Mouse (Mus musculus): ENCODE data around the gene Fcer1a.
"Not testable (repeated sequence)": the region's sequence is repeated elsewhere in the genome, so short reads cannot be mapped to it uniquely, and the experiment has no call there.

Gene Fcer1a

DNA sequence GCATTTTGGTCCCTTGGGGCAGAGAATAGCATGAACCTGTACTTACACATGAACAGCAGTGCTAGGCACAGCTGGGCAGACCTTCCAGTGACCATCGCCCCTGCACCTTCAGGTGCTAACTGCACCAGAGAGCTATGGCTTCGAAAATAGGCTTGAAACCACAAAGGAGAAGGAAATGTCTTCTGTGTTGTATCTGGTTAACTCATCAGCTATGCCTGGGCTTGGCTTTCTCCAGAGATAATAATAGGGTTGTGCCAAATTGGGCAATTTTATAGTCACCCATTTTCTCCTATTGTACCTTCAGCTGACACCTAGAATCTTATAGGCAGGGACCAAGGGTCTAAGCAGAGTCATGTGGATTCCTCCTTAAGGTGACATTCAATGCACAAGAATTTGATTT lies at the start of gene Fcer1a:
Fcer1a (minus strand) TSS at position 134 of the 400 bp plus-strand sequence.
- DNase-seq (ENCODE audit: low read depth, low spot score): no peak

- DNase-seq (ENCODE audit: low read depth, low spot score): no peak
Measured at GRCm38 (mm10) chr1:173265701-173266100, 38.7 kb upstream of the Fcer1a start, which contains the start of gene Olfr418. TSS of gene Olfr418 (plus strand) at chr1:173266001.

GRCm38 (mm10) chr1:173249888-173250287 lies 22.9 kb upstream of the Fcer1a start:
- DNase-seq (ENCODE audit: low read depth, low spot score): no peak

GRCm38 (mm10) chr1:173237004-173237403 lies 10.0 kb upstream of the Fcer1a start:
- DNase-seq (ENCODE audit: low read depth, low spot score): not testable (repeated sequence)

GRCm38 (mm10) chr1:173216481-173216880 lies 10.5 kb downstream of the Fcer1a start:
- no peak for DNase-seq (ENCODE audit: low read depth, low spot score)

DNA sequence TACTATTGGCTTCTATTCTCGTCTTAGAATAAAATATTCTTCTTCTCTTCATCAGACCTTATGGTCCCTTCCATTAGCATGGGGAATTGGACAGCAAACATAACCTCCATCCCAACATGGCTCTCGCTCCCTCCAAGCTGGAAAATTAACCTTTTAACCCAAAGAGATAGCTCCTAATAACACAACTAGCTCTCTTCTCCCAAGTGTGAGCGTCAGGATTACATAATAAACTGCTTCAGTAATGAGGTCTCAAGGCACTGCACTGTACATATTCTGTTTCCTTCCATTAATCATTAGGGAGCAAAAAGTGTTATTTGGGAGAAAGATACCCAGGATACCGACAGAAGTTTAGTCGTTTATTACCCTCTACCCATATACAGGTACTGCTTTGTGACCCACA lies 14.9 kb downstream of the Fcer1a start, which contains the start of gene Olfr1404:
Olfr1404 (plus strand) TSS at position 301 of the 400 bp plus-strand sequence.
- DNase-seq (ENCODE audit: low read depth, low spot score): no peak

- DNase-seq (ENCODE audit: low read depth, low spot score): no peak
Measured at GRCm38 (mm10) chr1:173197508-173197907, 29.5 kb downstream of the Fcer1a start, which contains the start of gene Olfr218. TSS of gene Olfr218 (plus strand) at chr1:173197808.

GRCm38 (mm10) chr1:173196359-173196758 lies 30.7 kb downstream of the Fcer1a start:
- no peak for DNase-seq (ENCODE audit: low read depth, low spot score)

DNA sequence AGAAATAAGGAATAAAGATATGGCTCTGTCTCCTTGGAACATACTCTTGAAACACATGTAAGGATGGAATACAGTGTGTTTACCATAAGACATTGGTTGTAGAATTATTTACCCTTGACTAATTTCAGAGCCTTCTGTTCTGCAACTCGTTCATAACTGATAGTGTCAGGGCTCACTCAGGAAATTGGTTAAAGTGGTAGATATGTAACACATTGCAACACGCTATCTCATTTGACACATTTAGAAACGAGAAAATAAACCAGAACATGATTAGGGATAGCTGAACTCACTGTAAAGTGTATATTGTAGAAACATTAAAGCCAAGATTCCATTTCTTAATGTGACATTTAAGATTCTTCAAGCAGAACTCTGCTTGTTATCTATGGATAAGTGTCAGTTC lies 35.0 kb downstream of the Fcer1a start:
- DNase-seq (ENCODE audit: low read depth, low spot score): no peak

DNA sequence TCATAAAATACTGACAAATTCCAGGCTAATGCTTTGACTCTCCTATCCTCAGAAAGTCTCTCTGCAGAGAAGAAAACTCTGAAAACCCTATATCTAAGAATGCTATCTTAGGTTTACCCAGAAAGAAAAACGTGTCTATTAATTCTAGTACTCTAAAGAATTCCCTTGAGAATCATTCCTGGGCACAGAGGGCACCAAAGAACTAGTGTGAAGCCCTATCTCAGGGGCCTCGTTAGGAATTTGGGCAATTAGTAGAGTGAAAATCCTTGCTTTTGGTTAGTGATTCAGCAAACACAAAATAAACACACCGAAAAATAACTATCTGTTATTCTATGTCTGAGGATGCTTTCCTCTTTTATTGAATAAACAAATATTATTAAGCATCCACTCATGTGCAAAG lies 36.5 kb downstream of the Fcer1a start, which contains the start of gene Olfr1406:
Olfr1406 (minus strand) TSS at position 101 of the 400 bp plus-strand sequence.
- no peak for DNase-seq (ENCODE audit: low read depth, low spot score)

DNA sequence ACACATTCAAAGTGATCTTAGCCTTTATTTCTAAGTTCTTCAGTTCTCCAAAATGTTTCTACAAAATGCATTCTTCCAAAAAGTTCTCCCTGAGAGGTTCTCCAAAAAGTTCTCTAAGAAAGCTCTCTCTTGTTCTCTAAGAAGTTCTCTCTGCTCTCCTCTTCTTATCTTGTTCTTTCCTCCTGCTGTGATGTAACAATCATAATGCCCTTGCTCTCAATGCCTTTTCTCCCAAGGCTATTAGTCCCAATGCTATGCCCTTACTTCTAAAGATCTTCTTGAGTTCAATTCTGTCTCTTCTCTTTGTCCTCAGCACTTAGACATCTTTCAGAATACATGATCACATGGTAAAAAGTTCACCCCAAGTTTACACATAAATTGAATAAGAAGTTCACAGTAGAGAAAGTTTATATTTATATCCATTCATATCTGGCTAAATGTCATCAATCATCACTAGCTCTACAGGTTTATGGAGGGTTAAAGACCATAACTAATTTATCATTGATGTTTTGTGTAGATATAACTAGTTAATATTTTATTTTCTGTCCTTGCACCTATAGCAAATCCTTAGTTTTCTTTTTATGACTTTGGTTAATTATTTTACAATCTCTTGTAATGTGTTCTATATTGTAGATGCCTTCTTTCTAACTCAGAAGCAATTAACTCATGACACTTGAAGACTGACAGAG lies 52.7 kb downstream of the Fcer1a start:
- DNase-seq (ENCODE audit: low read depth, low spot score): no peak

Data from skeletal muscle tissue, adult 2 months (tissue).